Mouse (Mus musculus) liver, postnatal 0 days (tissue): ENCODE results near the gene Akr7a5. TPM values are rescaled to one million over a fixed set of nuclear protein-coding genes. Genes with fewer than 3 reads are reported as not detected.

Experiments used
- ATAC-seq: fragments of 200-750 bp; cut with Nextera tagmentation; 2 replicates; pipeline ENCODE4 v1.8.0; 2017; ENCODE audit warnings: mild to moderate bottlenecking, moderate library complexity
- DNase-seq: peaks from one replicate; pipeline ENCODE4 v3.0.0-alpha.2; 2016
- H3K27ac ChIP-seq: fragments of 300-500 bp; sonication (generic); 2 replicates; pipeline ENCODE4 v1.5.1; 2014; ENCODE audit warnings: antibody characterized with exemption, moderate library complexity, mild to moderate bottlenecking, low read depth
- H3K27me3 ChIP-seq: fragments of 300-500 bp; sonication (generic); 2 replicates; pipeline ENCODE4 v1.6.1; 2014; ENCODE audit warnings: low read length, control low read depth, mixed read lengths; ENCODE audit not compliant: insufficient read depth
- H3K36me3 ChIP-seq: fragments of 300-500 bp; sonication (generic); replicated peaks from 2 replicates; pipeline ENCODE4 v1.6.1; 2014; ENCODE audit warnings: mild to moderate bottlenecking, control low read depth, low read length, moderate library complexity, mixed read lengths; ENCODE audit not compliant: insufficient read depth
- H3K4me1 ChIP-seq: fragments of 300-500 bp; sonication (generic); 2 replicates; pipeline ENCODE4 v1.6.1; 2014; ENCODE audit warnings: antibody characterized with exemption, mild to moderate bottlenecking, control low read depth; ENCODE audit not compliant: insufficient read depth
- H3K4me2 ChIP-seq: fragments of 300-500 bp; sonication (generic); 2 replicates; pipeline ENCODE4 v1.6.1; 2014; ENCODE audit warnings: low read depth, mild to moderate bottlenecking, low read length, moderate library complexity, mixed read lengths
- H3K4me3 ChIP-seq: fragments of 300-500 bp; sonication (generic); 2 replicates; pipeline ENCODE4 v1.5.1; 2014; ENCODE audit warnings: low read depth, low read length
- H3K9ac ChIP-seq: fragments of 300-500 bp; sonication (generic); replicated peaks from 2 replicates; pipeline ENCODE4 v1.6.1; 2014; ENCODE audit warnings: mild to moderate bottlenecking, moderate library complexity
- H3K9me3 ChIP-seq: fragments of 300-500 bp; sonication (generic); 2 replicates; pipeline ENCODE4 v1.6.1; 2016; ENCODE audit warnings: mild to moderate bottlenecking, control low read depth, low read length, mixed read lengths
- CTCF ChIP-seq: sonication (generic); IDR thresholded peaks from 2 replicates; pipeline ENCODE4 v1.5.1; 2016; ENCODE audit warnings: antibody characterized with exemption, low read depth
- EP300 ChIP-seq: IDR thresholded peaks from 2 replicates; pipeline ENCODE4 v1.6.1; 2016; ENCODE audit warnings: antibody characterized with exemption, low read depth, mild to moderate bottlenecking
- WGBS: fragments of 180-500 bp; shearing (Covaris S2); extraction: QIAGEN DNeasy Blood & Tissue Kit; methylation state at CpG from one replicate; pipeline ENCODE4 v1.1.7; 2014; ENCODE audit not compliant: insufficient replicate concordance; 5-methylcytosine and 5-hydroxymethylcytosine counted together
- polyA plus RNA-seq: library from polyadenylated mRNA; unstranded; fragments of >200 nt; fragmentation: Nextera tagmentation; extraction: Ambion mirVana; gene quantifications from 2 replicates; pipeline ENCODE4 v1.2.1, GENCODE M21; 2015

Akr7a5 gene
- polyA plus RNA-seq, 1 experiment from 2014 or later = 117 TPM

GRCm38 (mm10) chr4:139305521-139305920 is 5.0 kb upstream of the Akr7a5 start:
- no peak overlapping the region for H3K9ac ChIP-seq
- ATAC-seq (no peak), DNase-seq (no peak)
- peaks cover 15% of the 10 kb centered on the region for H3K4me1 ChIP-seq
- H3K4me3 ChIP-seq = no peak overlapping the region
- no peaks in the 10 kb centered on the region for H3K27me3 ChIP-seq
- H3K27ac ChIP-seq = no peak overlapping the region
- TF ChIP-seq EP300 = no peak
- TF ChIP-seq CTCF = no peak
- H3K4me2 ChIP-seq = no peak overlapping the region
- H3K9me3 ChIP-seq = no peaks in the 10 kb centered on the region
- WGBS = 84% methylated on average over 3 of the region's 3 CpGs
- H3K36me3 ChIP-seq = peaks cover 12% of the 10 kb centered on the region

GRCm38 (mm10) chr4:139307916-139308315 is 2.6 kb upstream of the Akr7a5 start:
- ATAC-seq (no peak), DNase-seq (no peak)
- peaks cover 28% of the 10 kb centered on the region for H3K4me1 ChIP-seq
- H3K9me3 ChIP-seq = no peaks in the 10 kb centered on the region
- H3K4me2 ChIP-seq = no peak overlapping the region
- no peak overlapping the region for H3K9ac ChIP-seq
- no peak for TF ChIP-seq EP300
- no peak for TF ChIP-seq CTCF
- no peaks in the 10 kb centered on the region for H3K27me3 ChIP-seq
- H3K27ac ChIP-seq = no peak overlapping the region
- no peak overlapping the region for H3K4me3 ChIP-seq
- H3K36me3 ChIP-seq = peaks cover 10% of the 10 kb centered on the region; the same call in 1 of the 2 replicates
- WGBS = 41% methylated on average over 5 of the region's 5 CpGs

- Histone ChIP-seq H3K4me2 (peak overlapping the region; percentile 100), H3K9me3 (no peaks in the 10 kb centered on the region), H3K36me3 (peaks cover 13% of the 10 kb centered on the region; the same call in 1 of the 2 replicates), H3K4me3 (peak overlapping the region; percentile 95), H3K27me3 (no peaks in the 10 kb centered on the region), H3K9ac (peak overlapping the region; percentile 91), H3K4me1 (peaks cover 28% of the 10 kb centered on the region), H3K27ac (peak overlapping the region; percentile 78; the same call in 1 of the 2 replicates)
- ATAC-seq (no peak), DNase-seq (no peak)
- peak; percentile 21 for TF ChIP-seq CTCF
- no peak for TF ChIP-seq EP300
- 43% methylated on average over 6 of the region's 6 CpGs for WGBS
Observed at GRCm38 (mm10) chr4:139309651-139310050, 893 bp upstream of the Akr7a5 start.

- peak overlapping the region; percentile 100 for H3K4me2 ChIP-seq
Observed at GRCm38 (mm10) chr4:139310899-139311701, 556 bp downstream of the Akr7a5 start.

GRCm38 (mm10) chr4:139311707-139312106 is 1.2 kb downstream of the Akr7a5 start:
- no peaks in the 10 kb centered on the region for H3K9me3 ChIP-seq
- peak overlapping the region; percentile 78 for H3K27ac ChIP-seq
- peak overlapping the region; percentile 95 for H3K4me3 ChIP-seq
- H3K4me1 ChIP-seq = peaks cover 28% of the 10 kb centered on the region
- no peak for TF ChIP-seq EP300
- TF ChIP-seq CTCF = no peak
- peak; percentile 49 for DNase-seq
- H3K4me2 ChIP-seq = peak overlapping the region; percentile 100
- peaks cover 10% of the 10 kb centered on the region for H3K36me3 ChIP-seq
- 22% methylated on average over 14 of the region's 14 CpGs for WGBS
- H3K27me3 ChIP-seq = no peaks in the 10 kb centered on the region
- peak; percentile 47 for ATAC-seq
- peak overlapping the region; percentile 91 for H3K9ac ChIP-seq

More at GRCm38 (mm10) chr4:139310899-139311701, 556 bp downstream of the Akr7a5 start:
- Histone ChIP-seq H3K4me3 (peak overlapping the region; percentile 95), H3K9me3 (no peaks in the 10 kb centered on the region), H3K36me3 (peaks cover 14% of the 10 kb centered on the region), H3K9ac (peak overlapping the region; percentile 91), H3K4me1 (peaks cover 28% of the 10 kb centered on the region), H3K27ac (peak overlapping the region; percentile 78), H3K27me3 (no peaks in the 10 kb centered on the region)
- WGBS = under 1% methylated on average over 51 of the region's 53 CpGs
- no peak for TF ChIP-seq EP300
- no peak for TF ChIP-seq CTCF
- peak; percentile 51 for ATAC-seq
- DNase-seq = no peak

- TF ChIP-seq EP300 = no peak
- TF ChIP-seq CTCF = peak; percentile 72
- H3K36me3 ChIP-seq = peaks cover 15% of the 10 kb centered on the region
- H3K4me3 ChIP-seq = no peak overlapping the region
- H3K4me1 ChIP-seq = peaks cover 28% of the 10 kb centered on the region
- no peak overlapping the region for H3K4me2 ChIP-seq
- no peak for ATAC-seq
- H3K27ac ChIP-seq = no peak overlapping the region
- H3K9ac ChIP-seq = no peak overlapping the region
- no peaks in the 10 kb centered on the region for H3K27me3 ChIP-seq
- DNase-seq = peak; percentile 68
- H3K9me3 ChIP-seq = no peaks in the 10 kb centered on the region
- WGBS = 54% methylated on average over 4 of the region's 4 CpGs
Observed at GRCm38 (mm10) chr4:139312632-139313031, 2.1 kb downstream of the Akr7a5 start.
